Mouse (Mus musculus) gastrocnemius, adult 2 months (tissue): ENCODE measurements around the gene Sun2. TPM values are rescaled to one million over a fixed set of nuclear protein-coding genes. Genes with fewer than 3 reads are reported as not detected.

Source experiments
- DNase-seq: peaks from one replicate; pipeline ENCODE4 v3.0.0; 2022
- H3K27ac ChIP-seq: fragments of 200-600 bp; 2 replicates; pipeline ENCODE4 v1.8.1; 2022; ENCODE audit warnings: mild to moderate bottlenecking
- H3K4me3 ChIP-seq: fragments of 200-600 bp; 2 replicates; pipeline ENCODE4 v1.8.1; 2022; ENCODE audit warnings: mild to moderate bottlenecking, moderate library complexity
- CTCF ChIP-seq: fragments of 200-600 bp; IDR thresholded peaks from 2 replicates; pipeline ENCODE4 v1.8.1; 2022; ENCODE audit warnings: antibody characterized with exemption, mild to moderate bottlenecking, moderate library complexity
- intact Hi-C: fragments of 180-260 bp; cut with DNase I; formaldehyde crosslinking; loops from one replicate; pipeline ENCODE4 v1.15.1; 2025
- total RNA-seq, 2 experiments: library from RNA; stranded (reverse); gene quantifications; 2 replicates each; pipeline ENCODE4 v1.2.3; 2021

Sun2 gene
- total RNA-seq, 2 experiments from 2014 or later, result 88.4 to 92.5 TPM

GRCm38 (mm10) chr15:79706603-79707214, 35.6 kb downstream of the Sun2 start:
- H3K4me3 ChIP-seq, result no peak overlapping the region
- no peak overlapping the region for H3K27ac ChIP-seq
- TF ChIP-seq CTCF, result no peak
- intact Hi-C loops, result no loop called here
- DNase-seq, result no peak

GRCm38 (mm10) chr15:79697558-79698187, 44.7 kb downstream of the Sun2 start:
- TF ChIP-seq CTCF, result no peak
- intact Hi-C loops, result no loop called here
- H3K4me3 ChIP-seq, result no peak overlapping the region
- no peak overlapping the region for H3K27ac ChIP-seq
- no peak for DNase-seq

- Histone ChIP-seq H3K27ac (no peak overlapping the region), H3K4me3 (no peak overlapping the region)
- intact Hi-C loops, result no loop called here
- no peak for TF ChIP-seq CTCF
- no peak for DNase-seq
These were observed 45.3 kb downstream of the Sun2 start for GRCm38 (mm10) chr15:79697011-79697410.

DNA sequence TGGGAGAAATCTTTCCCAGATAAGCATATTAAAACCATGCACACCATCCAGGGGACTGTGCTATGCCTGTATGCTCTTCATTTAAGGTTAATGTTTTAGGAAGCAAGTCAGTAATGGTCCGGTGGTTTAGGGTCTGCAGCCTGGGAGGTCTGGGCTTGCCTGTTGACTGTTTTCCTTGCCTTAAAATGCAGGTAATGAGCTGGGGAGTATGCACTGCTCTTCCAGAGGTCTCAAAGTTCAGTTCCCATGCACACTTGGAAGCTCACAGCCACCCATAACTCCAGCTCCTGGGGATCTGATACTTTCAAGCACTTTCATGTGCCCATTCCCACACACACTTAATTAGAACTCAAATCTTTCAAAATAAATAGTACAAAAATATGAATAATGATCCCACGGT, 45.8 kb downstream of the Sun2 start:
- no peak for DNase-seq
- intact Hi-C loops, result no loop called here
- Histone ChIP-seq H3K27ac (no peak overlapping the region), H3K4me3 (no peak overlapping the region)
- no peak for TF ChIP-seq CTCF

DNA sequence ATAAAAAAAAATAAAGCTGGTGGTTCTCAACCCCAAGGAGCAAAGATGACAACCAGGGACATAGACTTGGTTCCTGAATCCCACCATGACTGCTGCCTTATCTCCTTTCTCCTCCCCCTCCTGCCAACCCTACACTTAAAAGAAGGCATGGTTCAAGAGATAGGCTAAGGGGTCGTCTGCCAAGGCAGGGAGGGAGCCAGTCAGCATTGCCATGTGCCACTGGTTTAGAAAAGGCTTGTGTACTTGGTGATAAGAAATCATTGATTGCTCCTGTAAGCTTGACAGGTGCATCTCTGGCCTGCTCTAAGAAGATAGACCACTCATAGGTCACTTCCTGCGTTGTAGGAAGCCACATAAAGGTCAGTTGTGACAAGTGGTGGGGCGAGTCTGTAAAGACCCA, 46.8 kb downstream of the Sun2 start:
- intact Hi-C loops, result no loop called here
- DNase-seq, result no peak
- H3K4me3 ChIP-seq, result no peak overlapping the region
- H3K27ac ChIP-seq, result no peak overlapping the region
- no peak for TF ChIP-seq CTCF

GRCm38 (mm10) chr15:79694512-79694911, 47.8 kb downstream of the Sun2 start:
- Histone ChIP-seq H3K4me3 (no peak overlapping the region), H3K27ac (no peak overlapping the region)
- DNase-seq, result no peak
- intact Hi-C loops, result no loop called here
- no peak for TF ChIP-seq CTCF

- DNase-seq, result no peak
- intact Hi-C loops, result no loop called here
- no peak for TF ChIP-seq CTCF
- H3K27ac ChIP-seq, result no peak overlapping the region
- no peak overlapping the region for H3K4me3 ChIP-seq
These were observed 48.6 kb downstream of the Sun2 start for GRCm38 (mm10) chr15:79693740-79694139.

DNA sequence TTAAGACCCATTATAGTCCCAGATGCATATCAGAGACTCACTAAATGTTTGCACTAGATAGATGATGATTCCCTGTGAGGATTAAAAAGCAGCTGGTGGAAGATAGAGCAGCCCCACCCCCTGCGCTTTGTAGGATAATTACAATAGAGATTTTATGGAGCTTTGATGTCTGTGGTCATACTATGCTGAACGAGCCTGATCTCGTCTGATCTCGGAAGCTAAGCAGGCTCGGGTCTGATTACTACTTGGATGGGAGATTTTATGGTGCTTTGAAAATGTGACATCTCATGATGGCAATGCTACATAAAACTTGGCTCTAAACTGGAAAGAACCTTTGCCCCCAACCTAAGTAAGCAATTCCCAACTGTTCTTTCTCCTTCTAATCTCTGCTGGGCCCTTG, 50.0 kb downstream of the Sun2 start:
- intact Hi-C loops, result no loop called here
- TF ChIP-seq CTCF, result no peak
- H3K27ac ChIP-seq, result no peak overlapping the region
- no peak for DNase-seq
- H3K4me3 ChIP-seq, result no peak overlapping the region

DNA sequence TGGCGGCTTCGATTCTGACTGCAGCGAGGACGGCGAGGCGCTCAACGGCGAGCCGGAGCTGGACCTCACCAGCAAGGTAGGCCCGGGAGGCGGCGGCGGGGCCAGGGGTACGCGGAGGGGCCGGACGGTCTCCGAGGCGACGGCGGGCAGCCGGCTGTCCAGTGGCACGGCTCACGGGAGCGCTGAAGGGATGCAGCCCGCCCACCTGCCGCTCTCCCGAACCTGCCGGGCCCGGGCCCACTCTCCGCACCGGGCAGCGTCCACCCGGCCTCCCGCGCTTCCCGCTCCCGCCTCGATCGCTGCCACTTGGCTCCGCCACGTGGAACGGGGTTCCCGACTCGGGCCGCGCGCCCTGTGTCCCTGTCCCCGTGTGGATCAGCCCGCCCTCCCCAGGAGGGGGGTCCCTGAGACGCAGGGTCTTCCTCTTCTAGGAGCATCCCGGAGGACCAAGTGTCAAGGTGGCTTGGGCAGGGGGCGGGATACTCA, 51.3 kb downstream of the Sun2 start:
- Histone ChIP-seq H3K27ac (peak overlapping the region; percentile 97), H3K4me3 (peak overlapping the region; percentile 98)
- TF ChIP-seq CTCF, result no peak
- intact Hi-C loops, result loop anchor here (2.0 kb wide), 1 partner anchor 50 kb away; no protein-coding TSS in a partner anchor
- DNase-seq, result peak; percentile 74

DNA sequence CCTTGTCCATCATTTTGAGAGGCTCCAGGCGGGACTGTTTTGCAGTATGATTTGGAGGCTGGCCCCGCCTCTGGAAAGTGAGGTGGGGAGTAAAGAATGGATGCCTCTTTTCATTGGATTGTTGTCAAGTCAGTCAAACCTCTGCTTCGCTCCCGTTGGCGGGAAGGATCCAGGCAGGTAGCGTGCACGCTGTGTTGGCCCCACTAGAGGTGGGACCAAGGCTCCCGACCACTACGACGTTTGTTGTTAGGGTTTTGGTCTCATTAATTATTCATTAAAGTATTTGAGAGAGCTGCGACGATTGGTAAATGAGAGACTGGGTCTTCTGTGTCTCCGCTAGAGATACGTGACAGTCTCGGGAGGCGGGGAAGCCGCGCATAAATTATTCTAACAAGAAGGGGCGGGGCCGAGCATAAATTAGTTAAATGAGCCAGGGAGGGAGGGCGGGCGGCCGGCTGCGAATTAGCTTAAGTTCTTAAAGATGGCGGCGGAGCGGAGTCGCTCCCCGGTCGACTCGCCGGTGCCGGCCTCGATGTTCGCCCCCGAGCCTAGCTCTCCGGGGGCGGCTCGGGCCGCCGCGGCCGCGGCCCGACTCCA, 51.8 kb downstream of the Sun2 start, which contains the start of gene Gtpbp1:
Gene Gtpbp1, plus strand, starts transcription at position 420 of the 597 bp plus-strand sequence.
- DNase-seq, result peak; percentile 98
- intact Hi-C loops, result loop anchor here (2.0 kb wide), 1 partner anchor 50 kb away; no protein-coding TSS in a partner anchor
- H3K27ac ChIP-seq, result peak within 1 kb of the TSS; percentile 98
- no peak for TF ChIP-seq CTCF
- peak within 1 kb of the TSS; percentile 98 for H3K4me3 ChIP-seq

DNA sequence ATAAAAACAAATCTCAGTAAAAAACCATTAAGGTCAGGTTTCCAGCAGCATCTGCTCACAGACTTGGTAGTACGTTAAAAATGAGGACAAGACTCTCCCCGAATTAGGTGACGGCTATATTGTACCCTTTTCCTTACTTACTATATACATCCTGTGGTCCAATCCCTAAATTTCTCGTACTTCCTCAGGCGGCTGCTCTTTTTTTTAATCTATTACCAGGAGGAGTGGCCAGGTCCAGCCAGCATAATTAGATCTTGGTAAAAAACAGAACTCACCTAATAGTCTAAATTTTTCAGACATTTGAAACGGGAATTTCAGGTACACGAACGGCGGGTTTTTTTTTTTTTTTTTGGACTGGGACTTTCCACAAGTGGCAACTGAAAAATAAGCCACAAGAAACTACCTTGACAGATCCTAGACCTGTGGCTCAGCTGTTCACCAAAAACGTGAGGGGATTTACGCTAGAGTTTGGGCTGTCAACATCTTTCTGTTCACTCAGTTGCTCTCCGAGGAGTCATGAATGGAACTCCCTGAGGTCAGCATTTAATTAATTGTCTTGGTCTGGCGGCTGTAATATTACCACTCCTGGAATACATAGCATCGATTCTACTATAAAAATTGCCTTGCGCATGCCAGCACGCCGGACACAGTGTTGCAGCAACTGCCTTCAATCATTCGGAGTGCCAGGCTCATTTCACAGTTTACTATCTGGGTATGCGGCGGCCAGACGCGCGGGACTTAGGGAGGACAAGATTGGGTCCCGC, 52.5 kb downstream of the Sun2 start:
- intact Hi-C loops, result loop anchor here (2.0 to 10.0 kb wide), 2 partner anchors 51 to 145 kb away; partner anchors contain the start of gene Ddx17
- no peak for DNase-seq
- Histone ChIP-seq H3K27ac (peak overlapping the region; percentile 98), H3K4me3 (peak overlapping the region; percentile 71)
- TF ChIP-seq CTCF, result no peak

DNA sequence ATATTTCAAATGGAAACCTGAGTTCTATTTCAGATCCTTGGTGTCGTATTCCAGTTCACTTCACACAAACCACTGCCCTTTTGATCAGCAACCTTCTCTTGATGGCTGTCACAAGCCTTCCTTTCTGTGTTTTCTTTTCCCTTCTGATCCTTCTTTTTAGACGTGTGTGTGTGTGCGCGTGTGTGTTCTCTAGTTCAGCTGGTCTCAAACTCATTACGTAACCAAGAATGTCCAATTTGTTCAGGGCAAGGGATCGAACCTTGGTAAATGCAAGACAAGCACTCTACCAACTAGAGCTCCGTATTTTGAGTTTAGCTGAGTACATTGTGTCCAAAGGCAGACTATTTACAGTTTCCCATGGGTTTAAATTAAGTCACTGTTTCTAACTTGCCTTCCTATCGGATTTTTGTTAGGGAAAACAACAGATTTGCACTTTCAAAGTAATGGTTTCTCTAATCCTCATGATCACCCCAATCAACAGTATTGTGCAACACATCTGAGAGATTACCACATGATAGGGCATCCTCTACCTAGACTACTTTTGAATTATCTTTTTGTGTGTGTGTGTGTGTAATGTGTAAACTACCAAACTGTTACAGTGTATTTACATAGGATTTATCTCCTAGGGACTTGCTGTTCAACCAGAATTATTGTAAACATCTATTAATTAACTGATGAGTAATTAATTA, 53.9 kb downstream of the Sun2 start:
- no peak for TF ChIP-seq CTCF
- DNase-seq, result no peak
- intact Hi-C loops, result loop anchor here (10.0 kb wide), 1 partner anchor 144 kb away; the partner anchor contains the start of gene Ddx17
- peak overlapping the region; percentile 98 for H3K27ac ChIP-seq
- H3K4me3 ChIP-seq, result peak overlapping the region; percentile 90
